Mouse (Mus musculus) liver, embryonic 12.5 days (tissue): Measurements from ENCODE around the gene Kifc3. TPM values are rescaled to one million over a fixed set of nuclear protein-coding genes. Genes with fewer than 3 reads are reported as not detected.
A peak's percentile ranks its signal among the peaks of the same experiment; 100 is the strongest.

Experiments
- ATAC-seq: fragments of 200-750 bp; cut with Nextera tagmentation; 2 replicates; pipeline ENCODE4 v1.8.0; 2017; ENCODE audit warnings: moderate number of reproducible peaks, mild to moderate bottlenecking, moderate library complexity
- H3K27ac ChIP-seq: fragments of 300-500 bp; sonication (generic); 2 replicates; pipeline ENCODE4 v1.5.1; 2016; ENCODE audit warnings: mild to moderate bottlenecking
- H3K27me3 ChIP-seq: fragments of 300-500 bp; sonication (generic); replicated peaks from 2 replicates; pipeline ENCODE4 v1.6.1; 2016; ENCODE audit warnings: mild to moderate bottlenecking, moderate library complexity
- H3K36me3 ChIP-seq: fragments of 300-500 bp; sonication (generic); 2 replicates; pipeline ENCODE4 v1.6.1; 2016; ENCODE audit warnings: mild to moderate bottlenecking, moderate library complexity
- H3K4me1 ChIP-seq: fragments of 300-500 bp; sonication (generic); 2 replicates; pipeline ENCODE4 v1.6.1; 2016
- H3K4me2 ChIP-seq: fragments of 300-500 bp; sonication (generic); 2 replicates; pipeline ENCODE4 v1.6.1; 2016; ENCODE audit warnings: mild to moderate bottlenecking, moderate library complexity
- H3K4me3 ChIP-seq: fragments of 300-500 bp; sonication (generic); 2 replicates; pipeline ENCODE4 v1.5.1; 2016; ENCODE audit warnings: mild to moderate bottlenecking, moderate library complexity
- H3K9ac ChIP-seq: fragments of 300-500 bp; sonication (generic); 2 replicates; pipeline ENCODE4 v1.6.1; 2016; ENCODE audit warnings: mild to moderate bottlenecking, moderate library complexity
- H3K9me3 ChIP-seq: fragments of 300-500 bp; sonication (generic); replicated peaks from 2 replicates; pipeline ENCODE4 v1.6.1; 2016; ENCODE audit warnings: mild to moderate bottlenecking, moderate library complexity
- WGBS: fragments of 180-500 bp; shearing (Covaris S2); methylation state at CpG from one replicate; pipeline ENCODE4 v1.1.7; 2016; ENCODE audit not compliant: insufficient replicate concordance; 5-methylcytosine and 5-hydroxymethylcytosine counted together
- polyA plus RNA-seq: library from polyadenylated mRNA; unstranded; fragments of >200 nt; fragmentation: Nextera tagmentation; extraction: Ambion mirVana; gene quantifications from 2 replicates; pipeline ENCODE4 v1.2.1, GENCODE M21; 2016

Gene Kifc3
- polyA plus RNA-seq, 1 experiment from 2014 or later = 8.8 TPM

GRCm38 (mm10) chr8:95054927-95055510, 147.6 kb downstream of the Kifc3 start, which contains the start of gene Drc7:
Gene Drc7 (plus strand): TSS chr8:95055103.
- Histone ChIP-seq H3K9me3 (no peaks in the 10 kb centered on the region), H3K36me3 (no peaks in the 10 kb centered on the region), H3K4me3 (no peak within 1 kb of the TSS), H3K27ac (no peak within 1 kb of the TSS), H3K27me3 (no peaks in the 10 kb centered on the region), H3K4me1 (peaks cover 54% of the 10 kb centered on the region), H3K9ac (no peak within 1 kb of the TSS), H3K4me2 (no peak within 1 kb of the TSS; the same call in 1 of the 2 replicates)
- 27% methylated on average over 2 of the region's 2 CpGs for WGBS
- ATAC-seq = peak; percentile 38

GRCm38 (mm10) chr8:95054438-95054837, 148.2 kb downstream of the Kifc3 start:
- Histone ChIP-seq H3K36me3 (no peaks in the 10 kb centered on the region), H3K9me3 (no peaks in the 10 kb centered on the region), H3K4me1 (peaks cover 49% of the 10 kb centered on the region), H3K27ac (no peak overlapping the region), H3K4me2 (no peak overlapping the region; the same call in 1 of the 2 replicates), H3K4me3 (no peak overlapping the region), H3K9ac (no peak overlapping the region), H3K27me3 (no peaks in the 10 kb centered on the region)
- WGBS = 44% methylated on average over 6 of the region's 6 CpGs
- peak; percentile 30 for ATAC-seq

Other genes with a start within 250 kb of the Kifc3 start
- gene Adgrg1, start 228.1 kb downstream of the Kifc3 start, polyA plus RNA-seq = 78.5 and 80.9 TPM in 2 replicates
- 7.9 and 8.7 TPM in 2 replicates for gene Adgrg3, start 185.1 kb downstream of the Kifc3 start, polyA plus RNA-seq
- gene Drc7, start 147.7 kb downstream of the Kifc3 start, polyA plus RNA-seq = 0.14 and 0.37 TPM in 2 replicates
- gene Katnb1, start 121.6 kb downstream of the Kifc3 start, polyA plus RNA-seq = 17.8 and 18.5 TPM in 2 replicates
- not detected in 2 replicates for gene Cngb1, start 103.8 kb upstream of the Kifc3 start, polyA plus RNA-seq
- not detected in 2 replicates for gene Tepp, start 107.8 kb upstream of the Kifc3 start, polyA plus RNA-seq
- gene Zfp319, start 129.1 kb upstream of the Kifc3 start, polyA plus RNA-seq = 2.2 and 2.3 TPM in 2 replicates
- gene Usb1, start 129.5 kb upstream of the Kifc3 start, polyA plus RNA-seq = 15.4 and 15.9 TPM in 2 replicates
- 2.9 TPM in 2 replicates for gene Mmp15, start 149.5 kb upstream of the Kifc3 start, polyA plus RNA-seq
- gene Cfap20, start 232.1 kb upstream of the Kifc3 start, polyA plus RNA-seq = 44.2 and 45.9 TPM in 2 replicates